ENCODE assay signal across 32 mouse cellular contexts in genomic region chr2:21287786-21288185, GRCm38 (mm10).
DNase-seq lines count a peak whose midpoint lies in the region; ATAC-seq lines count a peak whose summit lies in the region.
"Had no signal": no experiment of that assay in that cellular context is flagged by ENCODE, and none has a peak within 500 bp of the region (broad histone marks: within the 10 kb centered on the region; RNA-seq: fewer than 3 reads in every experiment).

No protein-coding gene starts in this region.

- H3K9me3 ChIP-seq in heart, embryonic 12.5 days (replicated peaks): no peaks in the 10 kb centered on the region
- H3K9me3 ChIP-seq: embryonic facial prominence, embryonic 13.5 days; forebrain, embryonic 10.5 days; forebrain, embryonic 15.5 days; G1E; heart, embryonic 13.5 days; neural tube, embryonic 15.5 days; stomach, embryonic 15.5 days had no signal

- no peaks in the 10 kb centered on the region for H3K4me1 ChIP-seq in heart, embryonic 12.5 days (replicated peaks)
- H3K4me1 ChIP-seq: embryonic facial prominence, embryonic 13.5 days; heart, embryonic 13.5 days; stomach, embryonic 15.5 days had no signal

- intact Hi-C loops in left cerebral cortex, postnatal 25 days (cut with DNase I): loop anchor here (2.0 kb wide), 1 partner anchor 79 kb away; the partner anchor contains the start of gene Gpr158

- peak; percentile 24 for DNase-seq in cerebellum, adult 9-11 months
- DNase-seq in heart, adult 11 months: peak; percentile 54
- peak; percentile 45 for DNase-seq in right cerebral cortex, adult 18-20 months
- DNase-seq in right cerebral cortex, postnatal 4 days: no peak
- peak; percentile 44 to 52 for DNase-seq in left cerebral cortex, postnatal 25 days (ENCODE audit: low spot score in 2 of 2)
- DNase-seq in kidney, postnatal 14 days: no peak
- DNase-seq: adrenal gland, adult 8-10 months; cerebellum, adult 11-12 months; gastrocnemius, adult 2 months; gastrocnemius, postnatal 36 days; heart, adult 2 months; heart, postnatal 10 days; kidney, adult 9 months; kidney, postnatal 10 days; liver; lung, adult 2 months; lung, postnatal 10 days; retina, postnatal 1 day had no signal

- H3K4me3 ChIP-seq in heart, embryonic 12.5 days: no peak overlapping the region
- H3K4me3 ChIP-seq: embryonic facial prominence, embryonic 13.5 days; forebrain, embryonic 10.5 days; forebrain, embryonic 15.5 days; gastrocnemius, adult 2 months; heart, adult 2 months; heart, embryonic 13.5 days; midbrain, embryonic 13.5 days; neural tube, embryonic 15.5 days; stomach, embryonic 15.5 days had no signal

- no peak overlapping the region for H3K9ac ChIP-seq in heart, embryonic 12.5 days
- H3K9ac ChIP-seq: embryonic facial prominence, embryonic 13.5 days; forebrain, embryonic 15.5 days; heart, embryonic 13.5 days; hindbrain, embryonic 14.5 days; liver, embryonic 14.5 days; midbrain, embryonic 13.5 days; neural tube, embryonic 15.5 days; stomach, embryonic 15.5 days had no signal

- H3K27me3 ChIP-seq in heart, embryonic 12.5 days (replicated peaks): no peaks in the 10 kb centered on the region
- H3K27me3 ChIP-seq: embryonic facial prominence, embryonic 13.5 days; forebrain, embryonic 15.5 days; heart, embryonic 13.5 days; midbrain, embryonic 13.5 days; neural tube, embryonic 15.5 days; stomach, embryonic 15.5 days had no signal

- H3K36me3 ChIP-seq in heart, embryonic 12.5 days: no peaks in the 10 kb centered on the region
- H3K36me3 ChIP-seq: embryonic facial prominence, embryonic 13.5 days; forebrain, embryonic 10.5 days; forebrain, embryonic 15.5 days; G1E; heart, embryonic 13.5 days; midbrain, embryonic 13.5 days; neural tube, embryonic 15.5 days; stomach, embryonic 15.5 days had no signal

- ATAC-seq in cerebellum, adult (ENCODE audit: insufficient number of reproducible peaks, low FRiP score, low TSS enrichment): no peak
- ATAC-seq in heart, embryonic 12.5 days (ENCODE audit: insufficient number of reproducible peaks, low FRiP score): no peak
- ATAC-seq: forebrain, embryonic 15.5 days; intestine, postnatal 0 days; midbrain, embryonic 13.5 days had no signal

- H3K27ac ChIP-seq in heart, embryonic 12.5 days (ENCODE audit: poor library complexity, severe bottlenecking): no peak overlapping the region
- H3K27ac ChIP-seq: embryonic facial prominence, embryonic 13.5 days; forebrain, embryonic 10.5 days; forebrain, embryonic 15.5 days; gastrocnemius, adult 2 months; heart, adult 2 months; heart, embryonic 13.5 days; hindbrain, embryonic 14.5 days; liver, embryonic 14.5 days; macrophage; midbrain, embryonic 13.5 days; neural tube, embryonic 15.5 days; stomach, embryonic 15.5 days had no signal

- H3K4me2 ChIP-seq in heart, embryonic 12.5 days: no peak overlapping the region
- H3K4me2 ChIP-seq: embryonic facial prominence, embryonic 13.5 days; forebrain, embryonic 15.5 days; heart, embryonic 13.5 days; hindbrain, embryonic 14.5 days; midbrain, embryonic 13.5 days; neural tube, embryonic 15.5 days; stomach, embryonic 15.5 days had no signal

- 81% methylated on average over 13 of the region's 13 CpGs for WGBS in heart, embryonic 12.5 days

Comparison
In these comparisons a context has a peak if more than half of its experiments do, and no peak if none do; other contexts are left out.
1. DNase-seq: peak in cerebellum, adult 9-11 months (single experiment), heart, adult 11 months (single experiment), right cerebral cortex, adult 18-20 months (single experiment) and left cerebral cortex, postnatal 25 days (2 of 2); none in right cerebral cortex, postnatal 4 days (single experiment) and kidney, postnatal 14 days (single experiment).